Mouse (Mus musculus) heart, embryonic 12.5 days (tissue): ENCODE measurements at regions not wholly inside any gene's neighbourhood (a gene's known extent, or its start where the extent isn't known, plus 50 kb on each side); places are given as distances from the start of the nearest gene placed in this dataset.

Experiments
- ATAC-seq: fragments of 200-750 bp; cut with Nextera tagmentation; 2 replicates; pipeline ENCODE4 v1.8.0; 2017; ENCODE audit warnings: moderate TSS enrichment, moderate library complexity; ENCODE audit not compliant: insufficient number of reproducible peaks, low FRiP score
- H3K27ac ChIP-seq: fragments of 300-500 bp; sonication (generic); 2 replicates; pipeline ENCODE4 v1.5.1; 2016; ENCODE audit warnings: mild to moderate bottlenecking, moderate library complexity; ENCODE audit not compliant: poor library complexity, severe bottlenecking
- H3K27me3 ChIP-seq: fragments of 300-500 bp; sonication (generic); replicated peaks from 2 replicates; pipeline ENCODE4 v1.6.1; 2016; ENCODE audit warnings: mild to moderate bottlenecking, moderate library complexity
- H3K36me3 ChIP-seq: fragments of 300-500 bp; sonication (generic); 2 replicates; pipeline ENCODE4 v1.6.1; 2016; ENCODE audit warnings: mild to moderate bottlenecking, moderate library complexity
- H3K4me1 ChIP-seq: fragments of 300-500 bp; sonication (generic); replicated peaks from 2 replicates; pipeline ENCODE4 v1.6.1; 2016; ENCODE audit warnings: mild to moderate bottlenecking
- H3K4me2 ChIP-seq: fragments of 300-500 bp; sonication (generic); 2 replicates; pipeline ENCODE4 v1.6.1; 2016; ENCODE audit warnings: mild to moderate bottlenecking, moderate library complexity
- H3K4me3 ChIP-seq: fragments of 300-500 bp; sonication (generic); 2 replicates; pipeline ENCODE4 v1.5.1; 2016; ENCODE audit warnings: mild to moderate bottlenecking
- H3K9ac ChIP-seq: fragments of 300-500 bp; sonication (generic); 2 replicates; pipeline ENCODE4 v1.6.1; 2016; ENCODE audit warnings: mild to moderate bottlenecking, moderate library complexity
- H3K9me3 ChIP-seq: fragments of 300-500 bp; sonication (generic); replicated peaks from 2 replicates; pipeline ENCODE4 v1.6.1; 2016; ENCODE audit warnings: mild to moderate bottlenecking, moderate library complexity
- WGBS: fragments of 180-500 bp; shearing (Covaris S2); methylation state at CpG from one replicate; pipeline ENCODE4 v1.1.7; 2016; 5-methylcytosine and 5-hydroxymethylcytosine counted together

DNA sequence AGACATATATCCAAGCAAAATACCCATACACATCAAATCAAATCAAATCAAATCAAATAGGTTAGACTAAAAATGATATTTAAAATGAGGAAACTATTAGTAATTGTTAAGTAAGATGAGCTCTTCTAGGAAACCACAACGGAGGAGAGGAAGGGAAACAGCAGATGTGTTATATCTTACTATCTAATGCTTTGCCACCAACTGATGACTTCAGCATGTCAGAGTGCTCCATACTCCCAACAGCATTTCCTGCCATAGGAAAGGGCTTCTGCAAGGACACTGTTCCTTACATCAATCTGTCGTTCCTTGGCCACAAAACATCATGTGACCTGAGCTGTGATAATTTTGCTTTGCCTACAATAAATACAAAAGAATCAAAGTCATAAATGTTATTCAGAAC, 221.8 kb upstream of the Slc24a2 start:
- Histone ChIP-seq H3K4me2 (no peak overlapping the region), H3K27ac (no peak overlapping the region), H3K4me3 (no peak overlapping the region), H3K9me3 (no peaks in the 10 kb centered on the region), H3K4me1 (0 out of 2 replicates have a peak, but pooled peaks cover 8% of the 10 kb centered on the region), H3K9ac (no peak overlapping the region), H3K36me3 (no peaks in the 10 kb centered on the region), H3K27me3 (no peaks in the 10 kb centered on the region)
- ATAC-seq: no peak
- 35% methylated on average over 2 of the region's 2 CpGs for WGBS

DNA sequence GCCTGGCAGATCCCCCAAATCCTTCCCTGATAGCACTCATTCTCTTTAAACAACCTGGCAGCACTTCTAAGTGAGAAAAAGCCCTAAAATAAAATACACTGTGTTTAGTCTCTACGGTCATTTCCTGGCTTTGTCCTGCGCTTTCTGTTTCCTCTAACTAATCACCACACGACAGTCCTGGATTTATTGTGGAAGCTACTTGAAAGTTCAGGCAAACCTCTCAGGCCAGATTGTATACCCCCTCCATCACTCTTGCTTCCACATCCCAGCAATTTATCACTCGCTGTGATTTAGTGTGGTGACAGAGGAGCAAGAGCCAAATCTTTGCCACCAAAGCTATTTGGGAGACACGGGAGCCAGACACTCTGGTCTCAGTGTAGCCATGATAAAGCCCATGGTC, 221.0 kb upstream of the Slc24a2 start:
- no peaks in the 10 kb centered on the region for H3K9me3 ChIP-seq
- WGBS: 51% methylated on average over 5 of the region's 5 CpGs
- H3K4me2 ChIP-seq: no peak overlapping the region
- no peak overlapping the region for H3K4me3 ChIP-seq
- H3K27ac ChIP-seq: no peak overlapping the region
- H3K36me3 ChIP-seq: no peaks in the 10 kb centered on the region
- H3K4me1 ChIP-seq: 0 out of 2 replicates have a peak, but pooled peaks cover 8% of the 10 kb centered on the region
- ATAC-seq: no peak
- H3K27me3 ChIP-seq: no peaks in the 10 kb centered on the region
- no peak overlapping the region for H3K9ac ChIP-seq

DNA sequence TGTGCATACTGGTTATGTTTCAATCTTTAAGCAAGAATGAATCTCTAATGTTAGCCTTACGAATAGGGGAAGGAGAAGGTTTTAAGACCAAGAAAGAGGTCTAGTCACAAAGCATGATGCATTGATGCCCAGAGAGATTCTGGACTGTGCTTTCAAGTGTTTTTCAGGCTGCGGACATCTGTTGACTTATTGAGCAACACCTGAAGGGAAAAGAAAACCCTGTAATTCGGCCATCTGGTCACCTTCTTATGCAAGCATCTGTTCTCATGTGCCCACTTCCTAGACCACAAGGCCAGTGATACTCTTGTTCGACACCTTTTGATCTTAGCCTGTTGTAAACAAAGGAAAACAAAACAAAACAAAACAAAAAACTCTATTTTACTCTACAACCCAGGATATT, 218.1 kb upstream of the Slc24a2 start:
- Histone ChIP-seq H3K9ac (no peak overlapping the region), H3K4me3 (no peak overlapping the region), H3K9me3 (no peaks in the 10 kb centered on the region), H3K4me1 (0 out of 2 replicates have a peak, but pooled peaks cover 8% of the 10 kb centered on the region), H3K27ac (no peak overlapping the region), H3K36me3 (no peaks in the 10 kb centered on the region), H3K27me3 (no peaks in the 10 kb centered on the region), H3K4me2 (no peak overlapping the region)
- WGBS: 79% methylated on average over 4 of the region's 4 CpGs
- ATAC-seq: no peak

DNA sequence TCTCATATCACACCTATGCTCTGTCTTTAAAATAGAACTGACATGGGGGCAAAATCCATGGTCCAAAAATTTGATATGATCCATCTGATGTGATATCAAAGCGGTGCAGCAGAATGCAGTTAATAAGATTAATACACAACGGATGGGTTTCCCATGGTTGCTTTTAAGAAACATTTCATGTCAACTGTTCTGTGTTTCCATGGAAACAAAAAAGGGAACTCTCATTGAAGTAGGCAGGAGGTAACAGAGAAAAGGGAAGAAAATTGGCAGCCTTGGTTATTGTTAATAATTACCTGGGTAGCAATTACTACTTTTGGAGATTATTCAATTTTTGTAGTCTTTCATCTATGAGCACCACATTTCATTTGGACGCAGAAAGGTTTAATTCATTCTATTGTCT, 216.6 kb upstream of the Slc24a2 start:
- 87% methylated on average over 3 of the region's 3 CpGs for WGBS
- 0 out of 2 replicates have a peak, but pooled peaks cover 8% of the 10 kb centered on the region for H3K4me1 ChIP-seq

DNA sequence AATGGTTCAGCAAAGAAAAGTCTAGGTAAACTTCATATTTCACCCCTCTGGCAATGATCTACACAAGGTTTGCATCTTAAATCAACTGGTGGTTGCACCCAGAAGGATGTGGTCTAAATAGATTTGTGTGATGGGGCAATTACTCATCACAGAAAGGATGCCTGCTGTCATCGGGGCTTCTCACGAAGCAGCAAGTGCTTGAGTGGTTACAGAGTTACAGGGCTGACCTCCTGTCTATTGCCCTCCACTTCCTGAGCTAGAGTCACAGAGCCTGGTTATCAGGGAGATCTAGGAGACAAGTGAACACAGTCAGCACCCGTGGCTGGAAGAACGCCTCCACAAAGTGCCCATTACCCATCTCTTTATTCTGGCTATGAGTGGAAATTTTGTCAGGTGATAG, 203.9 kb upstream of the Slc24a2 start:
- Histone ChIP-seq H3K9ac (no peak overlapping the region), H3K27me3 (no peaks in the 10 kb centered on the region), H3K4me3 (no peak overlapping the region), H3K27ac (no peak overlapping the region), H3K9me3 (no peaks in the 10 kb centered on the region), H3K4me2 (no peak overlapping the region), H3K36me3 (no peaks in the 10 kb centered on the region), H3K4me1 (no peaks in the 10 kb centered on the region)
- no peak for ATAC-seq
- WGBS: 32% methylated on average over 4 of the region's 4 CpGs

More for the DNA sequence above, 216.6 kb upstream of the Slc24a2 start:
- H3K9me3 ChIP-seq: no peaks in the 10 kb centered on the region
- no peaks in the 10 kb centered on the region for H3K27me3 ChIP-seq
- H3K27ac ChIP-seq: no peak overlapping the region
- ATAC-seq: no peak
- H3K9ac ChIP-seq: no peak overlapping the region
- no peak overlapping the region for H3K4me3 ChIP-seq
- H3K4me2 ChIP-seq: no peak overlapping the region
- H3K36me3 ChIP-seq: no peaks in the 10 kb centered on the region

DNA sequence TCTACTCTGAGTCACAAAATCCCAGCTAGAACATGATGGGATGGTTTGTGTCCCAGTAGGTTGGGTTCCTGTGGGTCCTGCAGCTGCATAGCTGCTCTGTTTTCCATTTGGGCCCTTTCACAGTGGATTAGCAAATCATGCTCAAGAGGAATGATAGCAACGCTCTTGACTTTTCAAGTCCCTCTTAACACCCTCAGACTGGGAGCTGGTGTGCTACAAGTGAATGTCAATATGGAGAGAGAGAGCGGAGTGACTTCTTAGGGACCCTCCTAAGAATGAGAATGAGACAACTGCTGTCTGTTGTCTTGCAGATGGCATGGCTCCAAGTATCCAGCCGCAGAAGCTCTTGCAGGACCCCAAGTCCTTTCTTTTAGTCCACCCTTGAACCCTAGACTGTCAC, 198.1 kb upstream of the Slc24a2 start:
- 47% methylated on average over 3 of the region's 3 CpGs for WGBS
- no peak overlapping the region for H3K27ac ChIP-seq
- H3K4me1 ChIP-seq: no peaks in the 10 kb centered on the region
- no peak overlapping the region for H3K4me3 ChIP-seq
- no peak overlapping the region for H3K4me2 ChIP-seq
- H3K27me3 ChIP-seq: 0 out of 2 replicates have a peak, but pooled peaks cover 2% of the 10 kb centered on the region
- no peaks in the 10 kb centered on the region for H3K9me3 ChIP-seq
- H3K36me3 ChIP-seq: no peaks in the 10 kb centered on the region
- ATAC-seq: no peak
- no peak overlapping the region for H3K9ac ChIP-seq

DNA sequence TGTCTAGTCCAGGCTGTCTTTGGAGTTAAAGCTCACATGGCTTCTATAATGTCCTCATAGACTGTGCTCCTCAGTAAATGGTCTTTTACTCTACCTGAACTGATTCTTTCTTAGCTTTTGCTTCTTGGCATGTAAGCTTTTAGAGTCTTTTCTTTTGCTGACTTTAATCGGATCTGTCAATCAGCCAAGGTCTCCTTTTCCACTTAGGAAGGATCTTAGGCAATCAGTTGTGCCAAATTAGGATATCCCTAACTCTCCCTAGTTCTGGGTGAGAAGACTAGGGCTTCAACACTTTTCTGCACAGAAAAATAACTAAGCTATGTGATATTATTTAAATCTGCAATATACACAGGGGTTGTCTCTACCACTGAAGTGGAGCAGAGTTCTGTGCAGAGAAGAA, 193.8 kb upstream of the Slc24a2 start:
- no peak overlapping the region for H3K27ac ChIP-seq
- H3K4me2 ChIP-seq: no peak overlapping the region
- H3K4me1 ChIP-seq: peaks cover 5% of the 10 kb centered on the region; the same call in 1 of the 2 replicates
- H3K9me3 ChIP-seq: no peaks in the 10 kb centered on the region
- H3K27me3 ChIP-seq: 0 out of 2 replicates have a peak, but pooled peaks cover 2% of the 10 kb centered on the region
- WGBS: 76% methylated on average over 1 of the region's 1 CpGs
- no peak overlapping the region for H3K9ac ChIP-seq
- no peak for ATAC-seq
- no peaks in the 10 kb centered on the region for H3K36me3 ChIP-seq
- no peak overlapping the region for H3K4me3 ChIP-seq

DNA sequence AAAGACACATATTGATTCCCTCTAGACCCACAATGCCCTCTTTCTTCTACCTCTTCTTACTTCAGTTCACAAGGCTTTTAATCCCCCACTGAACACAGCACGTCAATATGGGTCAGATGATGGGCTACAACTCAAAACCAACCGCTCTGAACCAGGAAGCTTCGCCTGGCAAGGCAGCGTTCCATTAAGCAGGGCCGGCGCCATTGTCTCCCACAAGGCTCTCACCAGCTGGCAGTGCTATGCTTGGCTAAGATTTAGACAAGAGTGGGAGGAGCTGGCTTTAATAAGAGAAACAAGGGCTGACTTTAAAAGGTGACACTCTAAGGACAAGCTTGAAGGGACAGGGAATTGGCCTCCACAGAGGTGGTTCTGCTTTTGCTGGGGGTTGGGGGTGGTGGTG, 192.3 kb upstream of the Slc24a2 start:
- Histone ChIP-seq H3K27ac (no peak overlapping the region), H3K9ac (no peak overlapping the region), H3K4me2 (no peak overlapping the region), H3K4me3 (no peak overlapping the region), H3K36me3 (no peaks in the 10 kb centered on the region), H3K9me3 (no peaks in the 10 kb centered on the region), H3K27me3 (0 out of 2 replicates have a peak, but pooled peaks cover 2% of the 10 kb centered on the region), H3K4me1 (peaks cover 6% of the 10 kb centered on the region; the same call in 1 of the 2 replicates)
- WGBS: 74% methylated on average over 6 of the region's 6 CpGs
- ATAC-seq: no peak

DNA sequence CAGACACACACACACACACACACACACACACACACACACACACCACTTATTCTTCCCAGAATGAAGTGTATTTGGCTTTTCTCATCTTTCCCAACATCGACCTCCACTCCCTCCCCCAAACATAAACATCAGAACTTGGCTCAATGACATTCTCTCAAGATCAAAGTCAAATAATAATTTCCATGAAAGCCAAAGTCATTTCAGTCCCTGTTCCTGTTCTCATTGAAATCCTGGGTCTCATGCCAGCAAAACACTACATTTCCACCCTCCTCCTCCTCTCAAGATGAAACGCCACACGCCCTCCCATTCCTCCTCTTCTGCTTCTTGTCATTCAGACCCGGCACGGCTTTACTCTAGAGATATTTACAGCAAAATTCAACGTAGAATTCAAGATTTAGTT, 173.1 kb upstream of the Slc24a2 start:
- Histone ChIP-seq H3K27me3 (no peaks in the 10 kb centered on the region), H3K36me3 (no peaks in the 10 kb centered on the region), H3K4me3 (no peak overlapping the region), H3K4me1 (peaks cover 5% of the 10 kb centered on the region; the same call in 1 of the 2 replicates), H3K27ac (no peak overlapping the region), H3K9me3 (no peaks in the 10 kb centered on the region), H3K4me2 (no peak overlapping the region), H3K9ac (no peak overlapping the region)
- 56% methylated on average over 6 of the region's 6 CpGs for WGBS
- no peak for ATAC-seq

DNA sequence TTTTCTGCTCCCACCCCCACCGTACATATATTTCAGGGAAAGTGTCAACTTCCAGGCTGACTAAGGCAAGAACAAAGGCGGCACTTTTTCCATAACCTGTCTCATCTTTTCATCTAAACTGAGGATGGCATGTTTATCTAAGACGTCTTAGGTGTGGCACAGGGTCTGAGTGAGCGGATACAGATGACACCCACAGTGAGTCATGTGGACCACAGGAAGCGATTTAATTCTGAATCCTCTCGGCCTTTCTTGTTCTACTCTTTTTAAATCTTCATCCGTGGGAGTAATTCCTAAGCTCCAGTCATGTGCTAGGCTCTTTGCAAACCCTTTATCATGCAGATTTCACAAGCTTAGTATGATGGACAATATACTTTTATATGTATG, 171.9 kb upstream of the Slc24a2 start:
- Histone ChIP-seq H3K4me3 (no peak overlapping the region), H3K36me3 (no peaks in the 10 kb centered on the region), H3K4me2 (no peak overlapping the region), H3K4me1 (peaks cover 5% of the 10 kb centered on the region; the same call in 1 of the 2 replicates), H3K27me3 (no peaks in the 10 kb centered on the region), H3K27ac (no peak overlapping the region), H3K9ac (no peak overlapping the region), H3K9me3 (no peaks in the 10 kb centered on the region)
- 71% methylated on average over 7 of the region's 7 CpGs for WGBS
- no peak for ATAC-seq

DNA sequence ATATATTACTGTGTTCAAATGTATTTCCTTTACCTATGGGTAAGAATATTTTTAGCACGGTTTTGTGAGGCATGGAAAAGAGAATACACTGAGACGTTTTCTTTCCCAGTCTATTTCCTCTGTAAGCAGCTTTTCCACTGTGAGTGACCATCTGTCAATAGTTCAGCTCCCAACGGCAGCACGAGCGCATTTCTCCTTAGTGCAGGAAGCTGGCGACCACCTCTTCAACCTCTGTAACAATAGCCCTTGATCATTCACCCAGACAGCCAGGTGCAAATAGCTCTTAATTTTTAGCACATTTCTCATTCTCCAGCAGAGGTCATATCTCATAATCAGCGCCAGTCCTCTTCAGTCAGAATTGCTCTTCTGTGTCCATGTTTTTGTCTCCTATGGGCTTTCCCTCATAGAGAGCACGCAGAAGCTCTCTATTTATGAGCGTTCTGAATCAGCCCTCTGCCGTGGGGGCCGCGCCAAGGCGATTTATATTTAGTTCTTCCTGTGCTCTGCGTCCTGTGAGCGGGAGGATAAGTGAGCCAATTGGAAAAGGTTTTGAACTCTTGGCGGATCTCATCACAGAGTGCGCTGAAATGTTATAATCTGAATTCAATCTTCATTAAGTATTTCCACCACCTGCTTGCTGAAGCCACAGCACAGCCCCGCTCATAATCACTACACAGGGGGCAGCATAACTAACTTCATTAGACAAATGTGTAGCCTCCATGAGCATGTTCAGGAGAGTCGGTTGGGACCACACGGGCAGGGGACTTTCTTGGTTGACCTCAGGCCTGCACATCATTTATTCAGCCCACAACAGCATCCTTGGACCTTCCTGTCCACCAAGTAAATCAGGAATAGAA, 171.3 kb upstream of the Slc24a2 start:
- Histone ChIP-seq H3K4me2 (peak overlapping the region; percentile 28), H3K27ac (no peak overlapping the region), H3K4me1 (peaks cover 5% of the 10 kb centered on the region; the same call in 1 of the 2 replicates), H3K27me3 (no peaks in the 10 kb centered on the region), H3K9ac (no peak overlapping the region), H3K36me3 (no peaks in the 10 kb centered on the region), H3K9me3 (no peaks in the 10 kb centered on the region), H3K4me3 (no peak overlapping the region)
- no peak for ATAC-seq
- 50% methylated on average over 20 of the region's 20 CpGs for WGBS
